Mouse (Mus musculus): ENCODE data around the gene Tmem201.

Gene Tmem201

DNA sequence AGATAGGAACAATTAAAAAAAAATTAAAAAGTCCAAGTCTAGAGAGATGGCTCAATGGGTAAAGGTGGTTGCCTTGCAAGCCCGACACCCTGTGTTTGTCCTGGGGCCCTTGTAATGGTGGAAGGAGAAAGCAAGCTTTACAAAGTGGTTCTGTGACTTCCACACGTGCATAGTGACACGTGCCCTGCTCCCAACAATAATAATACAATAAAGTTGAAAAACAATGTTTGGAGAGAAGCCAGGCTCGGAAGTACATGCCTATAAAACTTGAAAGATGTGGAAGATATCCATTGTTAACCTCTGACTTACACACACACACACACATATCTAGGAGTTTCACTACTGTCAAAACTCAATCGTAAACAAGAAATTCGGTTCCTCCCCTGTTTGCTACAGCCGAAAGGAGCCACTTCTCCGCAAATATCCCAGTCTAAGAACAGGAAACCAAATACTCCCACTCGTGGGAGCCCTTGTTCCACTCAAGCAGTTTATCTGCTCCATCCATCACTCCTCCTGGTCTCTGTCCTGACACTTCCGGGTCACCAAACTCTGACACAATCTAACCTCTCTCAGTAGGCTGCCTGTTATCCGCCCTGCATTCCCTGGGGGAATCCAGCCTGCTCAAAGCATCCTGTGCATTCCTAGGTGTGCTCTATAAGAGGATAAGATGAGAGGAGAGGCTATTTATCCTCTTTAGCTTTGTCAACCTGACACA lies 58.6 kb downstream of the Tmem201 start:
- no peak for DNase-seq

DNA sequence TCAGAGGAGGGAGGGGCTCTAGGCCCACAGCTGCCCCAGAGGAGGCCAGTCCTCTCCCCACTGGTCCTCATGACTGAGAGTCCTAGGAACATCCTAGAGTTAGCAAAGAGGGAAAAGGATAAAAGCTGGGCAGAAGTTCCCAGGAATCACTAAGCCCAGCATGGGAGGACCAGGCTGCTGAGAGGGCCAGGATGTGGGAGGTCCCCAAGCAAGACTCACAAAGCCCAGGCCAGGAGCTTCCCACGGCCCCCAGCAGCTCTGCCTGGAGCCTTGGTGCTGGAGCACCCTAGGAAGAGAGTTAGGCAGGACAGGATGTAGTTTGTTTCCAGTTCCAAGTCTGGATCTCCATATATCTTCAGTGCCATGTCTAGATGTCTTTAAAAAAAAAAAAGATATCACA lies 59.8 kb downstream of the Tmem201 start:
- DNase-seq: no peak

DNA sequence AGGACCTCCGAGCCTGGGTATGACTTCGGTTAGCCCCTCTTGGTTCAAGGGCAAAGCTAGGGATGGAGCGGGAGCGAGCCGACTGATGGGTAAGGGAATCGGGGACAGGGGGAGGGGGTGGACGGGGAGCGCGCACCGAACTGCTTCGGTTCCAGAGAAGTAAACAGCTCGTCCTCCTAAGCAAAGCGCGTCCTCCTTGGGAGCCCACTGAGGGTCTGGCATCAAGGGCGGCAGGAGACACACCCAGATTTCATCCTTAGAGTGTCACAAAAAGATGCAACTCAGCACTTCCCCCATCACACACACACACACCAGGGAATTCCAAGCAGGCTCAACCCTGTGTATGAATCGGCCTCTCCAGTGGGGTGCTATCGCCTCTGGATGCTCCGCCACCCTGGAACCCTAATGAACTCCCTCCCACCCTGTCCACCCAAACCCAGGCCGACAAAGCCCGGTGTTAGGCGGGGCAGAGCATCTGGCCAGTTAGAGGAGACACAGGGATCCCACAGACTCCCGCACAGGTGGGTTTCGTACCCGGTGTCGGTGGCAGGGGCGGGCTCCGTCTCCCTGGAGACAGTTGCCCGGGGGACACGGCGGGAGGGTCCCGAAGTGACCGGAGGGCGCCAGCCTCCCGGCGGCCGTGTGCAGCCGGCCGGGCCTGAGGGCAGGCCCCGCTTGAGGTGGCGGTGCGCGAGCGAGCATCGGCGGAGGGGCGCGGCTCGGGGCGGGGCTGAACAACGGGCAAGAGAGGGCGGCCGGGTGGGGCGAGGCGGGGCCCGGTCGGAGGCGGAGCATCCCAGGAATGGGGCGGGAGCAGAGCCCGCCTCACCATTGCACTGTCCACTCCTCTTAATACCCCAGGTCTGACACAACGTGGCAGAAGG lies 62.2 kb downstream of the Tmem201 start:
- DNase-seq: peak; percentile 53 to 55

DNA sequence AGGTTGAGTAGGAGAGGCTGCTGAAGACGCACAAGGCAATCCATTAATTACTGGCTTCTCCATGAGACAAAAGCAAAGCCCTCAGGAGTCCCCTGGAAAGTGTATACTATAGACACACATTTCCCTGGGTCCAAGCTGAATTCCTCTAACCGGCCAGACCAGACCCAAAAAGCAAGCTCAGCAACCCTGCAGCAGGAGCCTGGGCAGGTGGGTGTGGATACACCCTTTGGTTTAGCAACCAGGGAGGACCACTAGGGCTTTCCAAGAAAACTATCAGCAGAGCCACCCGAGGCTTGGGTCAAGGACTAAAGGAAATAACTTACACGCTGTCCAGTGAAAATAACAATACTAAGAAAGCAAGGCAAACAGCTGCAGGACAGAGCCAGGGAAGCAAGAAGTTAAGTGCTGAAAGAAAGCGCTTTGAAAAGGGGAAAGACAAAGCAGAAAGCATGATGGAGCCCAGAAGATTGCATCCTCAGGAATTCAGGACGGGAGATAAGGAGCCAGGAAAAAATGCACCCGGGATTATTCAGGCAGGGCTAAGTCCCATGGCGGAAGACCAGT lies 62.9 kb downstream of the Tmem201 start:
- DNase-seq: no peak

DNA sequence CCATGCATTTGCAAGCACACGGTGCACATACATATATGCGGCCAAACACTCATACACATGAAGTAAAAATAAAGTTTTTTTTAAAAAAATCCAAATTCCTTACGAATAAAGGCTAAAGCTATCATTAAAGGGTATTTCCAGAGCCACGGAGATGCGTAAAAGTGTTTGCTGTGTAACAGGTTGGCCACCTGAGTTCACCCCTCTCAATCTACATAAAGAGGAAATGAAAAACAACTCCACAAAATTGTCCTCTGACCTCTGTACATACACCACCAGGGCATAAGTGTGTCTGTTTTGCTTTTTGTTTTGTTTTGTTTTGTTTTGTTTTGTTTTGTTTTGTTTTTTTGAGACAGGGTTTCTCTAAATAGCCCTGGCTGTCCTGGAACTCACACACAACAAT lies 65.1 kb downstream of the Tmem201 start:
- no peak for DNase-seq

DNA sequence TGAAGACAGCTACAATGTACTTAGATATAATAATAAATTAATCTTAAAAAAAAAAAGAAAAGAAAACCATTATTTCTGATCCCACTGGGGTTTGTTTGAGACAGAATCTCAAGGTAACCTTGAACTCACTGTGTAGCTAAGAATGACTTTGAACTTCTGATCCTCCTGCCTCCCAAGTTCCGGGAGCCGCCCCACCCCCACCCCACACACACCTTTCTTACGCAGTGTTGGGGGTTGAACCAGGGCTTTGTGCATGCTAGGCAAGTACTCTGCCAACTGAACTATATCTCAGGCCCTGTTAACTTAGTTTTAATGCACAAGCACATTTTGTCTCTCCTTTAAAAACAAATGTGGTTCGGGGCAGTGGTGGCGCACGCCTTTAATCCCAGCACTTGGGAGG lies 66.7 kb downstream of the Tmem201 start:
- no peak for DNase-seq

DNA sequence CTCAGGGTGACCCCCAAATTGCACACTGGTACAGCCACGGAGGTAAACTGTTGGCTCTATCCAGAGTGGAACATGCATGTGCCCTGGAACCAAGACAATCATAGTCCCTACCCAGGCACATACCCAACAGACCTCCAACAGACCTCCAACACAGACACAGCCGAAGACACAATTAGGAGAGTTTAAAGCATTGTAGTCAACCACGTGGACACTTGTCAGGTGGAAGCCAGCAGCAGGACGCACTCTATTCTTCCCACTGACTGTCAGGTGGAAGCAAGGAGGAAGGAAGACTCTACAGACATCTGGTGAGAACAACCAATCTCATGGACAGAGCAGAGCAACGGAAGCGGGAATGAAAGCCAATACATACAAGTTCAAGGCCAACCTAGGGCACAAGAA lies 72.2 kb downstream of the Tmem201 start:
- no peak for DNase-seq

Data from kidney, adult 8-10 months (tissue).